Mouse (Mus musculus): Measurements from ENCODE around the gene Odf2l.

- TF ChIP-seq CTCF (IDR thresholded peaks at IDR 0.05; ENCODE audit: extremely low read depth, insufficient read depth, insufficient read length, insufficient replicate concordance) (no peak), POLR2A (IDR thresholded peaks at IDR 0.05; ENCODE audit: low read depth, low read length) (no peak)
Observed at GRCm38 (mm10) chr3:145156883-145157282, 38.5 kb downstream of the Odf2l start.

Data from spleen, adult 2 months (tissue).